Mouse (Mus musculus) olfactory bulb, adult 2 months (tissue): ENCODE results near the gene Gstm4.

Experiments used
- CTCF ChIP-seq: fragments of 200-500 bp; IDR thresholded peaks from 2 replicates; pipeline ENCODE4 v1.5.1; 2012; ENCODE audit warnings: low read depth, mild to moderate bottlenecking, low read length, moderate library complexity; ENCODE audit not compliant: insufficient read depth
- POLR2A ChIP-seq: fragments of 200-500 bp; IDR thresholded peaks from 2 replicates; pipeline ENCODE4 v1.6.1; 2012; ENCODE audit warnings: mild to moderate bottlenecking, low read depth, low read length, moderate library complexity; ENCODE audit not compliant: insufficient read depth

DNA sequence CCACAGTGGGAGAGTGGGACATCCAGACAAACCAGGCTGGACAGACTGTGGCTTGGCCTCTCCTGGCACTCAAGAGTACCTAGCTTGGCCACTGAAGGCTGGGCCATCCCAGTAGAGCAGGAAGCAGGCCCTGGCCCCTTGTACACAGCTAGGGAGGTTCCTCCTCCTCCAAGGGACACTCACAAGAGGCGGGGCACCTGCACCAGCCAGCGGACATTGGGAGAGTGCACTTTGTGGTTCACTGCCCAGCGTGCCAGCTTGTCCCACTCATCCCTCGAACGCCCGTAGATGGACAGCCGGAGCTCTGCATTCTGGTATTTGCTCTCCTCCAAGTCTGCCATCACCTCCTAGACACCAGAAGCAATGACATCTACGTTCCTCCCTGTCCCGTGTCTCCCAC lies 32.1 kb upstream of the Gstm4 start:
- TF ChIP-seq CTCF (no peak), POLR2A (no peak)
